Mouse (Mus musculus) bone marrow macrophage, adult 2 months (primary cell): ENCODE measurements around the gene Clec12b.

ENCODE experiments used
- CTCF ChIP-seq: IDR thresholded peaks from 2 replicates; pipeline ENCODE4 v1.5.1; 2012; ENCODE audit warnings: low read depth, mild to moderate bottlenecking, low read length, moderate library complexity
- POLR2A ChIP-seq: IDR thresholded peaks from 2 replicates; pipeline ENCODE4 v1.6.1; 2012; ENCODE audit warnings: mild to moderate bottlenecking, low read depth, low read length, borderline replicate concordance

DNA sequence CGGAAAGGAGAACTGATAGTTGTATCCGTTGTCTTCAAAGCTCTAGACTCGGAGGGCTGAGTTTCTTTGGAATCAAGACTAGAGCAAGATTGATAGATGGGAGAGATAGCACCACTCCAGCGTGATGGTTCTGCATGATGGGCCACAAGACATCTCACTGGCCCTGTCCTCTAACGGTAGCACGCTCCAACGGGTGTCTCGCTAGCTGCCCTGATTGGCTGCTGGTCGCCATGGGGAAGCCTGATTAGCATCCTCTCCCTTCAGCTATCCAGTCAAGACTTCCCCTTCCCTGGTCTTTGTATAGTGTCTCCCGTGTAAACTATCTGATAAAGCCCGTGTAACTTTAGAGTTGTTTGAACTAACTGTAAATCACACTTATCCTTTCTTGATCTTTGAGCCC lies 54.1 kb downstream of the Clec12b start, which contains the start of gene 4922502D21Rik:
- TF ChIP-seq POLR2A, result no peak
- TF ChIP-seq CTCF, result no peak
